7 mouse cellular contexts compared by ENCODE assay signal in genomic region chr3:87765091-87765490, GRCm38 (mm10). TPM values are rescaled to one million over a fixed set of nuclear protein-coding genes. Genes with fewer than 3 reads are reported as not detected.
DNase-seq lines count a peak whose midpoint lies in the region; ATAC-seq lines count a peak whose summit lies in the region.

No protein-coding gene starts in this region.

- H3K4me2 ChIP-seq in embryonic facial prominence, embryonic 13.5 days = peak overlapping the region; percentile 54
- 0 out of 2 replicates have a peak overlapping the region, but pooled peaks have one; percentile 5 for H3K4me2 ChIP-seq in hindbrain, embryonic 11.5 days (replicated peaks; ENCODE audit: low read depth, low read length)
- peak overlapping the region; percentile 56 for H3K4me2 ChIP-seq in limb, embryonic 13.5 days (replicated peaks)
- H3K4me2 ChIP-seq in midbrain, embryonic 16.5 days (ENCODE audit: low read length) = no peak overlapping the region

- WGBS in embryonic facial prominence, embryonic 13.5 days = 26% methylated on average over 10 of the region's 10 CpGs
- WGBS in hindbrain, embryonic 11.5 days = 12% methylated on average over 10 of the region's 10 CpGs
- WGBS in limb, embryonic 13.5 days = 13% methylated on average over 10 of the region's 10 CpGs
- WGBS in midbrain, embryonic 16.5 days = 20% methylated on average over 10 of the region's 10 CpGs

- H3K27me3 ChIP-seq in embryonic facial prominence, embryonic 13.5 days = peaks cover 18% of the 10 kb centered on the region
- H3K27me3 ChIP-seq in hindbrain, embryonic 11.5 days (ENCODE audit: control insufficient read depth, insufficient read depth, low read length) = peaks cover 7% of the 10 kb centered on the region
- 0 out of 2 replicates have a peak, but pooled peaks cover 6% of the 10 kb centered on the region for H3K27me3 ChIP-seq in limb, embryonic 13.5 days
- peaks cover 15% of the 10 kb centered on the region for H3K27me3 ChIP-seq in midbrain, embryonic 16.5 days (ENCODE audit: control insufficient read depth, insufficient read depth, low read depth, low read length)

- no peak for DNase-seq in hindbrain, embryonic 11.5 days (ENCODE audit: low spot score)
- DNase-seq in thymus, postnatal 25 days = peak; percentile 81
- no peak for DNase-seq in right cerebral cortex, postnatal 25 days

- peak; percentile 92 for ATAC-seq in activated CD4-positive, CD25-positive, alpha-beta regulatory T cell, adult 4 months
- no peak for ATAC-seq in embryonic facial prominence, embryonic 13.5 days (ENCODE audit: insufficient number of reproducible peaks, insufficient read depth, low FRiP score, low TSS enrichment, low read depth)
- ATAC-seq in hindbrain, embryonic 11.5 days (ENCODE audit: low FRiP score) = no peak
- ATAC-seq in limb, embryonic 13.5 days (ENCODE audit: low FRiP score, low read depth) = no peak
- no peak for ATAC-seq in midbrain, embryonic 16.5 days

- H3K4me3 ChIP-seq in embryonic facial prominence, embryonic 13.5 days = no peak overlapping the region
- H3K4me3 ChIP-seq in hindbrain, embryonic 11.5 days (ENCODE audit: low read depth, low read length) = no peak overlapping the region
- H3K4me3 ChIP-seq in limb, embryonic 13.5 days = no peak overlapping the region
- H3K4me3 ChIP-seq in midbrain, embryonic 16.5 days (ENCODE audit: low read depth, low read length) = no peak overlapping the region

- H3K9ac ChIP-seq in embryonic facial prominence, embryonic 13.5 days = peak overlapping the region; percentile 12; the same call in 1 of the 2 replicates
- no peak overlapping the region for H3K9ac ChIP-seq in hindbrain, embryonic 11.5 days (ENCODE audit: low read depth, low read length)
- H3K9ac ChIP-seq in limb, embryonic 13.5 days = peak overlapping the region; percentile 36
- H3K9ac ChIP-seq in midbrain, embryonic 16.5 days (ENCODE audit: low read depth, low read length) = no peak overlapping the region

- H3K36me3 ChIP-seq in embryonic facial prominence, embryonic 13.5 days = no peaks in the 10 kb centered on the region
- H3K36me3 ChIP-seq in hindbrain, embryonic 11.5 days (ENCODE audit: control insufficient read depth, insufficient read depth, low read length) = no peaks in the 10 kb centered on the region
- H3K36me3 ChIP-seq in limb, embryonic 13.5 days = no peaks in the 10 kb centered on the region
- no peaks in the 10 kb centered on the region for H3K36me3 ChIP-seq in midbrain, embryonic 16.5 days (ENCODE audit: control insufficient read depth, insufficient read depth, low read length)

- H3K4me1 ChIP-seq in embryonic facial prominence, embryonic 13.5 days = peaks cover 56% of the 10 kb centered on the region
- no peaks in the 10 kb centered on the region for H3K4me1 ChIP-seq in hindbrain, embryonic 11.5 days (replicated peaks; ENCODE audit: control insufficient read depth, insufficient read depth, low read length)
- peaks cover 73% of the 10 kb centered on the region for H3K4me1 ChIP-seq in limb, embryonic 13.5 days
- no peaks in the 10 kb centered on the region for H3K4me1 ChIP-seq in midbrain, embryonic 16.5 days (ENCODE audit: control insufficient read depth, insufficient read depth, low read length)

- H3K27ac ChIP-seq in embryonic facial prominence, embryonic 13.5 days = peak overlapping the region; percentile 91
- 0 out of 2 replicates have a peak overlapping the region, but pooled peaks have one; percentile 42 for H3K27ac ChIP-seq in hindbrain, embryonic 11.5 days (ENCODE audit: low read depth, low read length)
- H3K27ac ChIP-seq in limb, embryonic 13.5 days = peak overlapping the region; percentile 92
- H3K27ac ChIP-seq in midbrain, embryonic 16.5 days (ENCODE audit: low read length) = peak overlapping the region; percentile 41; the same call in 1 of the 2 replicates

- no peaks in the 10 kb centered on the region for H3K9me3 ChIP-seq in embryonic facial prominence, embryonic 13.5 days
- no peaks in the 10 kb centered on the region for H3K9me3 ChIP-seq in hindbrain, embryonic 11.5 days (ENCODE audit: control insufficient read depth, low read length)
- no peaks in the 10 kb centered on the region for H3K9me3 ChIP-seq in limb, embryonic 13.5 days
- 0 out of 2 replicates have a peak, but pooled peaks cover 3% of the 10 kb centered on the region for H3K9me3 ChIP-seq in midbrain, embryonic 16.5 days (replicated peaks; ENCODE audit: control insufficient read depth, low read length, poor library complexity, severe bottlenecking)

RNA-seq across cellular contexts. Expression of gene Lrrc71, which starts 16.7 kb away (rescaled TPM):
- polyA plus RNA-seq in activated CD4-positive, CD25-positive, alpha-beta regulatory T cell, adult 4 months (2017; shearing (Covaris generic)) = under 1 TPM; 0.41 to 0.50 TPM
- polyA plus RNA-seq in embryonic facial prominence, embryonic 13.5 days (2015; fragmentation: Nextera tagmentation; extraction: Ambion mirVana) = 0.34 and 0.99 TPM in 2 replicates
- 0.40 and 0.83 TPM in 2 replicates for polyA plus RNA-seq in hindbrain, embryonic 11.5 days (2014; fragmentation: Nextera tagmentation; extraction: Ambion mirVana)
- 0.36 and 0.61 TPM in 2 replicates for polyA plus RNA-seq in limb, embryonic 13.5 days (2015; fragmentation: Nextera tagmentation; extraction: Ambion mirVana)
- polyA plus RNA-seq in midbrain, embryonic 16.5 days (2015; fragmentation: Nextera tagmentation; extraction: Ambion mirVana) = 1.3 TPM in 2 replicates

RNA-seq across cellular contexts. Expression of gene Ntrk1, which starts 29.9 kb away (rescaled TPM):
- polyA plus RNA-seq in activated CD4-positive, CD25-positive, alpha-beta regulatory T cell, adult 4 months (2017; shearing (Covaris generic)) = not detected
- polyA plus RNA-seq in embryonic facial prominence, embryonic 13.5 days (2015; fragmentation: Nextera tagmentation; extraction: Ambion mirVana) = 1.8 TPM in 2 replicates
- 6.7 and 8.5 TPM in 2 replicates for polyA plus RNA-seq in hindbrain, embryonic 11.5 days (2014; fragmentation: Nextera tagmentation; extraction: Ambion mirVana)
- polyA plus RNA-seq in limb, embryonic 13.5 days (2015; fragmentation: Nextera tagmentation; extraction: Ambion mirVana) = 2.6 and 2.7 TPM in 2 replicates
- 1.3 and 1.4 TPM in 2 replicates for polyA plus RNA-seq in midbrain, embryonic 16.5 days (2015; fragmentation: Nextera tagmentation; extraction: Ambion mirVana)

RNA-seq across cellular contexts. Expression of gene Insrr, which starts 31.7 kb away (rescaled TPM):
- polyA plus RNA-seq in activated CD4-positive, CD25-positive, alpha-beta regulatory T cell, adult 4 months (2017; shearing (Covaris generic)) = under 1 TPM; 0.28 to 0.61 TPM
- polyA plus RNA-seq in embryonic facial prominence, embryonic 13.5 days (2015; fragmentation: Nextera tagmentation; extraction: Ambion mirVana) = 0.78 and 0.80 TPM in 2 replicates
- 0.36 and 0.83 TPM in 2 replicates for polyA plus RNA-seq in hindbrain, embryonic 11.5 days (2014; fragmentation: Nextera tagmentation; extraction: Ambion mirVana)
- polyA plus RNA-seq in limb, embryonic 13.5 days (2015; fragmentation: Nextera tagmentation; extraction: Ambion mirVana) = 0.27 and 0.51 TPM in 2 replicates
- 0.43 and 0.86 TPM in 2 replicates for polyA plus RNA-seq in midbrain, embryonic 16.5 days (2015; fragmentation: Nextera tagmentation; extraction: Ambion mirVana)

RNA-seq across cellular contexts. Expression of gene Pear1, which starts 59.0 kb away (rescaled TPM):
- polyA plus RNA-seq in activated CD4-positive, CD25-positive, alpha-beta regulatory T cell, adult 4 months (2017; shearing (Covaris generic)) = 10 to 100 TPM; 49.6 to 67.4 TPM
- 12.5 and 15.6 TPM in 2 replicates for polyA plus RNA-seq in embryonic facial prominence, embryonic 13.5 days (2015; fragmentation: Nextera tagmentation; extraction: Ambion mirVana)
- polyA plus RNA-seq in hindbrain, embryonic 11.5 days (2014; fragmentation: Nextera tagmentation; extraction: Ambion mirVana) = 8.6 and 10.1 TPM in 2 replicates
- polyA plus RNA-seq in limb, embryonic 13.5 days (2015; fragmentation: Nextera tagmentation; extraction: Ambion mirVana) = 18.2 and 20.4 TPM in 2 replicates
- 6.6 and 6.7 TPM in 2 replicates for polyA plus RNA-seq in midbrain, embryonic 16.5 days (2015; fragmentation: Nextera tagmentation; extraction: Ambion mirVana)

Comparison
In these comparisons a context has a peak if more than half of its experiments do, and no peak if none do; other contexts are left out.
1. H3K27ac ChIP-seq: peak in every context shown above with its lines; median percentile 92 in limb, embryonic 13.5 days; 91 in embryonic facial prominence, embryonic 13.5 days; 42 in hindbrain, embryonic 11.5 days; 41 in midbrain, embryonic 16.5 days.
2. H3K9ac ChIP-seq: peak in embryonic facial prominence, embryonic 13.5 days (single experiment) and limb, embryonic 13.5 days (single experiment); none in hindbrain, embryonic 11.5 days (single experiment) and midbrain, embryonic 16.5 days (single experiment).